Mouse (Mus musculus): ENCODE measurements around the gene Tmem254c.
"Not testable (repeated sequence)": the region's sequence is repeated elsewhere in the genome, so short reads cannot be mapped to it uniquely, and the experiment has no call there.

GRCm38 (mm10) chr14:26076620-26077390 lies 9.7 kb upstream of the Tmem254c start:
- not testable (repeated sequence) for TF ChIP-seq CTCF (IDR thresholded peaks at IDR 0.05; ENCODE audit: low read depth); EP300 (optimal IDR thresholded peaks at IDR 0.05)

All from stomach, postnatal 0 days (tissue).